Mouse (Mus musculus) brain, adult 2 months (tissue): Measurements from ENCODE around the gene Cep85l.

ENCODE experiments used
- DNase-seq: peaks from one replicate; pipeline ENCODE4 v3.0.0; 2011; ENCODE audit warnings: low read depth, low spot score

Cep85l gene

DNA sequence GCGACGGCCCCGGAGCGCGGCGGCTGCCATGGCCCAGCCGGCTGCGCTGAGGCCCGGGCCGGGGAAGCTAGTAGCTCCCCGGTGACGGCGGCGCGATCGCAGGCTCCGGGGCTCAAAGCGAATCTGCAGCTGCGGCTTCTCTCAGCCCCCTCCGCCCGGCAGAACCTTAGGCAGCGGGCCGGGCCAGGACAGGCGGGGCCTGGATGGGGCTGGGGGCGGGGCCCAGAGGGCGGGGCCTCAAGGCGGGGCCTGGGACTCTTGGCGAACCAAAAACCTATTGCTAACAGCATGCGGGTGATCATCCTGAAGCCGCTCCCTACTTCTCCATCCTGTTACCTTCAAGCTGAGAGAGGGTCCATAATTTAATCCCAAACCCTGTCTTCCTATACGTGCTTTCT lies at the start of gene Cep85l:
Gene Cep85l (minus strand): TSS at position 239 of the 398 bp plus-strand sequence.
- DNase-seq, result peak; percentile 97

- DNase-seq, result peak; percentile 18
These were observed 49.1 kb upstream of the Cep85l start for GRCm38 (mm10) chr10:53428695-53429447.

GRCm38 (mm10) chr10:53426524-53426923 lies 46.8 kb upstream of the Cep85l start:
- DNase-seq, result no peak

GRCm38 (mm10) chr10:53423091-53423490 lies 43.3 kb upstream of the Cep85l start:
- DNase-seq, result no peak

DNA sequence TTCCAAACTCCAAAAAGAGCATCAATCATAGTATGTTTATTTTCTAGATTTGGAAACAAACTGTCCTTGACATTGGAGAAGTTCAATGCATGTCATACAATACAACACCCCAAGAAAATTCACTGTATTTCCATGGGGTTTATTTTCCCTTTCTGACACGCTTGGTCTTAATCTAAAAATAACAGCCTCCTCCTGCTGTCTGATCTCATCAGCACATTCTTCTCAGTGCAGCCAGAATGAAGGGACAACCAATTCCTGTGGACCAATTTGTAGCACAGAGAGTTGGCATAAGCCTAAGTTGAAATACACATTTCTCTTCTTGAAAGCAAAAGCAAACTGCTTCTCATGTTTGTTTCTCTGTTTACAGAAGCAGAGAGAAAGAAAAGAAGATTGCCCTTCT lies 42.5 kb upstream of the Cep85l start:
- peak; percentile 52 for DNase-seq

GRCm38 (mm10) chr10:53421613-53422012 lies 41.9 kb upstream of the Cep85l start:
- DNase-seq, result peak; percentile 47

DNA sequence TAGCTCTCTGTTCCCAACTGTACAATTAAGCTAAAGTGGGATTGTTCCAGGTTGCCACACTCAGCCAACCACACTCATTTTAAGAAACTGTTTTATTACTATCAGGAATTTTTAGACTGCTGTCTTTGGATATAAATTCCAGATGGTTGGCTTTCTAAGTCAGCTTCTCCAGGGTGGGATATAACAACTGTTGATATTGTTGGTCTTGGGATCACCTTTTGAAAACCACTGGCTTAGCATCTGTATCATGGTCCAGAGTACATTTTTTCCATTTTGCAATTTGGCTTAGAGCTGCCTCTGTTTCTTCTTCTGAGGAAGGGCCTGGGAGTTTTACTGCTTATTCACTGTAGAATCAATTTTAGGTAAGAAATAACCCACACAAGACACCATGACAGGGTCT lies 40.3 kb upstream of the Cep85l start:
- no peak for DNase-seq

DNA sequence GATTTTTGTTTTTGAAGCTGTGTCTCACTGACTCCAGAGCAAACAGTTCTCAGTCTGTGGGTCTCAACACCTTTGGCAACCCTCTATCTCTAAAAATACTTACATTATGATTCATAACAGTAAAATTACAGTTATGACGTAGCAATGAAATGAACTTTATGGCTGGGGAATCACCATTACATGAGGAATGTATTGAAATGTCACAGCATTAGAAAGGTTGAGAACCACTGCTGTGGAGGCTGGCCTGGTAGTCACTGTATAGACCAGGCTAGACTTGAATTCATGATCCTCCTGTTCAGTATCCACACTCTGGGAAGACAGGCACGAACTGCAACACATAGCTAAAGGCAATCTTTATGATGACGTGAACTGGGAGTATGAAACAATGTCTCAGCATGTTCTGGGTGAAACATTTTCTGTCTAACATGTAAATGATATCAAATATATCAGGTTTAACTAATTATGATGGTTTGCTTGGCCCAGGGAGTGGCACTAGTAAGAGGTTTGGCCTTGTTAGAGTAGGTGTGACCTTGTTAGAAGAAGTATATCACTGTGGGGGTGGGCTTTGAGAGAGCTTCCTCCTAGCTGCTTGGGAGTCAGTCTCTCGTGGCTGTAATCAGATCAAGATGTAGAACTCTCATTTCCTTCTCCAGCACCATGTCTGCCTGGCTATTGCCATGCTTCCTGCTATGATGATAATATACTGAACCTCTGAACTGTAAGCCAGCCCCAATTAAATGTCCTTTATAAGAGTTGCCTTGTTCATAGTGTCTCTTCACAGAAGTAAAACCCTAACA lies 39.6 kb upstream of the Cep85l start:
- DNase-seq, result no peak

- peak; percentile 25 for DNase-seq
These were observed 37.3 kb upstream of the Cep85l start for GRCm38 (mm10) chr10:53417015-53417414.

DNA sequence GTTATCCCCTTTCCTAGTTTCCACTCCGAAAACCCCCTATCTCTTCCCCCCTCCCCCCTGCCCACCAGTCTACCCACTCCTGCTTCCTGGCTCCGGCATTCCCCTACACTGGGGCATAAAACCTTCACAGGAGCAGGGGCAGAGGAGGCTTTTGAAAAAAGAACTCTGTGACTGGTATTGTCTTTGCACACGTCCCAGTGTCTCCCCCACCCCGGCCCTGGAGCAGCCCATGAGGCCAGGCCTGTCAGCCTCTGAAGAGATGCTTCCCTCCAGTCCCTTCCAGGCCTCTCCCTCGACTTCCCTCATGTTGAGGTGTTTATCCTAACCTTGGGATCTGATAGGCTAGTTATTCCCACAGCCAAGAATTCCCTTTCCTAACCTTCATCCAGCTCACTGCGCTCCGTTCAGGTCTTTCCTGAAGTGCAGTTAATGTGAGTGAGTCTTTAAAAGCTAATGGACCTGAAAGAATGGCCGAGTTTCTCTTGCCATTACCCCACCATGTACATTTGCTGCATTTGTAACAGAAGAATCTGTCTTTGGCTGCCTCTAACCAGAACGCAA lies 36.5 kb upstream of the Cep85l start:
- no peak for DNase-seq

- peak; percentile 53 for DNase-seq
These were observed 35.5 kb upstream of the Cep85l start for GRCm38 (mm10) chr10:53415252-53415651.

- DNase-seq, result peak; percentile 16
These were observed 34.6 kb upstream of the Cep85l start for GRCm38 (mm10) chr10:53414092-53415085.

GRCm38 (mm10) chr10:53412936-53413335 lies 33.2 kb upstream of the Cep85l start:
- no peak for DNase-seq

- no peak for DNase-seq
These were observed 32.4 kb upstream of the Cep85l start for GRCm38 (mm10) chr10:53412165-53412564.

- no peak for DNase-seq
These were observed 31.1 kb upstream of the Cep85l start for GRCm38 (mm10) chr10:53410831-53411230.

DNA sequence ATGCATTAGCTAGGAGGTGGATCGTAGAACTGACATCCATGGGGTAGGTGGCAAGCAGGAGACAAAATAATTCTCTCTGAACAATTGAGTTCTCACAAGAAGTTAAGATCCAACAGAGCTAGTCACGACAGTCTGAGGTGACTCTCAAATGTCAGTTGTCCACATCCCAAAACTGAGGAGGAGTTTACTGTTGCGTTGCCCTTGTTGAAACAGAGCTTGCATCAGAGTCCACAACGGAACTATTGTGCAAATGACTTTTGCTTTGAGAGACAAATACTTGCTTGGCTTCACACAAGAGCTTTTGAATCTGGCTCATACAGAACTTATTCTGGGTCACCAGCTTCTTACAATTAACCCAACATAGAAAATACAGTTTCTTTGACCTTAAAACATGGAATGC lies 27.7 kb upstream of the Cep85l start:
- DNase-seq, result peak; percentile 10

- DNase-seq, result no peak
These were observed 27.1 kb upstream of the Cep85l start for GRCm38 (mm10) chr10:53406845-53407244.

GRCm38 (mm10) chr10:53402293-53402692 lies 22.5 kb upstream of the Cep85l start:
- DNase-seq, result no peak

DNA sequence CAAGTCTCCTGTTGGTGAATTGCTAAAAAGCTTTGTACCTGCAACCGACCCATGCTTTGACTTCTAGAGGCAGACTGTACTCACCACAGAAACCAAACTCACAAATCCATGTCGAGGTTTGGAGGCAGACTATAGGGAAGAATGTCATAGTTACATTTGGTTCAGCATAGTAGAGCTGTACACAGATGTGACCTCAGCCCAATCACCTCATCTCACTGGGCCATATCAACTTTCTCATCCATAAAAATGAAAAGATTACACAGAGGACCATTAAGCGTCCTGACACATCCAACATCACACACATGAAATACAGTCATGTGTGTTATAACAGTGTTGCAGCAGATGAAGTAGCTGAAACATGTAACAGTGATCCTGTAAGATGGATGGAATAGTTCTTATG lies 19.3 kb upstream of the Cep85l start:
- DNase-seq, result no peak

- DNase-seq, result peak; percentile 66
These were observed 18.8 kb upstream of the Cep85l start for GRCm38 (mm10) chr10:53398540-53398902.

GRCm38 (mm10) chr10:53397846-53398539 lies 18.2 kb upstream of the Cep85l start:
- DNase-seq, result peak; percentile 73
